Mouse (Mus musculus): ENCODE data around the gene Bin2.
"Not testable (repeated sequence)": the region's sequence is repeated elsewhere in the genome, so short reads cannot be mapped to it uniquely, and the experiment has no call there.

Gene Bin2

GRCm38 (mm10) chr15:100642451-100642850, 26.9 kb downstream of the Bin2 start:
- no peak for DNase-seq

GRCm38 (mm10) chr15:100641226-100641810, 28.0 kb downstream of the Bin2 start:
- no peak for DNase-seq

- no peak for DNase-seq
Measured at GRCm38 (mm10) chr15:100639972-100640750, 29.2 kb downstream of the Bin2 start.

GRCm38 (mm10) chr15:100637661-100638060, 31.7 kb downstream of the Bin2 start:
- DNase-seq = no peak

- DNase-seq = no peak
Measured at GRCm38 (mm10) chr15:100636700-100637501, 32.5 kb downstream of the Bin2 start, which contains the start of gene Smagp. Gene Smagp, minus strand, starts transcription at chr15:100636940.

GRCm38 (mm10) chr15:100635851-100636645, 33.3 kb downstream of the Bin2 start:
- DNase-seq = no peak

- no peak for DNase-seq
Measured at GRCm38 (mm10) chr15:100635239-100635638, 34.1 kb downstream of the Bin2 start.

GRCm38 (mm10) chr15:100633341-100633740, 36.0 kb downstream of the Bin2 start:
- DNase-seq = no peak

GRCm38 (mm10) chr15:100632323-100632722, 37.0 kb downstream of the Bin2 start:
- no peak for DNase-seq

- no peak for DNase-seq
Measured at GRCm38 (mm10) chr15:100631454-100632170, 37.7 kb downstream of the Bin2 start.

GRCm38 (mm10) chr15:100630126-100630525, 39.2 kb downstream of the Bin2 start:
- DNase-seq = no peak

- no peak for DNase-seq
Measured at GRCm38 (mm10) chr15:100628797-100629196, 40.6 kb downstream of the Bin2 start.

GRCm38 (mm10) chr15:100627774-100628370, 41.5 kb downstream of the Bin2 start:
- no peak for DNase-seq

GRCm38 (mm10) chr15:100627287-100627686, 42.1 kb downstream of the Bin2 start:
- DNase-seq = no peak

GRCm38 (mm10) chr15:100624435-100624834, 44.9 kb downstream of the Bin2 start:
- no peak for DNase-seq

- no peak for DNase-seq
Measured at GRCm38 (mm10) chr15:100623754-100624153, 45.6 kb downstream of the Bin2 start.

GRCm38 (mm10) chr15:100622164-100622563, 47.2 kb downstream of the Bin2 start:
- DNase-seq = no peak

- not testable (repeated sequence) for DNase-seq
Measured at GRCm38 (mm10) chr15:100621671-100622070, 47.7 kb downstream of the Bin2 start.

GRCm38 (mm10) chr15:100619200-100619599, 50.2 kb downstream of the Bin2 start:
- no peak for DNase-seq

GRCm38 (mm10) chr15:100616221-100616620, 53.1 kb downstream of the Bin2 start:
- DNase-seq = no peak

GRCm38 (mm10) chr15:100615825-100616220, 53.5 kb downstream of the Bin2 start:
- DNase-seq = peak; percentile 88

Data from cerebellum, adult 9-11 months (tissue).